Mouse (Mus musculus) forebrain, embryonic 16.5 days (tissue): ENCODE results near the gene Gm3460. TPM values are rescaled to one million over a fixed set of nuclear protein-coding genes. Genes with fewer than 3 reads are reported as not detected.
"Not testable (repeated sequence)": the region's sequence is repeated elsewhere in the genome, so short reads cannot be mapped to it uniquely, and the experiment has no call there.

ENCODE experiments used
- ATAC-seq: fragments of 200-750 bp; cut with Nextera tagmentation; 2 replicates; pipeline ENCODE4 v1.8.0; 2017; ENCODE audit warnings: mild to moderate bottlenecking, moderate library complexity
- H3K27ac ChIP-seq: fragments of 300-500 bp; sonication (generic); 2 replicates; pipeline ENCODE4 v1.5.1; 2014; ENCODE audit warnings: low read length, control low read depth
- H3K27me3 ChIP-seq: fragments of 300-500 bp; sonication (generic); replicated peaks from 2 replicates; pipeline ENCODE4 v1.6.1; 2014; ENCODE audit warnings: low read length; ENCODE audit not compliant: control insufficient read depth, insufficient read depth
- H3K36me3 ChIP-seq: fragments of 300-500 bp; sonication (generic); 2 replicates; pipeline ENCODE4 v1.6.1; 2014; ENCODE audit not compliant: control insufficient read depth, insufficient read depth
- H3K4me1 ChIP-seq: fragments of 300-500 bp; sonication (generic); replicated peaks from 2 replicates; pipeline ENCODE4 v1.6.1; 2014; ENCODE audit warnings: low read length; ENCODE audit not compliant: control insufficient read depth, insufficient read depth
- H3K4me2 ChIP-seq: fragments of 300-500 bp; sonication (generic); 2 replicates; pipeline ENCODE4 v1.6.1; 2014; ENCODE audit warnings: mild to moderate bottlenecking, low read length, control low read depth
- H3K4me3 ChIP-seq: fragments of 300-500 bp; sonication (generic); replicated peaks from 2 replicates; pipeline ENCODE4 v1.5.1; 2014; ENCODE audit warnings: mild to moderate bottlenecking, low read length, control low read depth
- H3K9ac ChIP-seq: fragments of 300-500 bp; sonication (generic); replicated peaks from 2 replicates; pipeline ENCODE4 v1.6.1; 2014; ENCODE audit warnings: low read depth, low read length, control low read depth
- H3K9me3 ChIP-seq: fragments of 300-500 bp; sonication (generic); 2 replicates; pipeline ENCODE4 v1.6.1; 2016; ENCODE audit warnings: low read length; ENCODE audit not compliant: control insufficient read depth
- WGBS: fragments of 180-500 bp; shearing (Covaris S2); extraction: QIAGEN DNeasy Blood & Tissue Kit; methylation state at CpG from one replicate; pipeline ENCODE4 v1.1.7; 2014; 5-methylcytosine and 5-hydroxymethylcytosine counted together
- polyA plus RNA-seq: library from polyadenylated mRNA; unstranded; fragments of >200 nt; fragmentation: Nextera tagmentation; extraction: Ambion mirVana; gene quantifications from 2 replicates; pipeline ENCODE4 v1.2.1, GENCODE M21; 2015

Gene Gm3460
- 0.37 TPM in 1 of 2 replicates, not detected in the other for polyA plus RNA-seq

DNA sequence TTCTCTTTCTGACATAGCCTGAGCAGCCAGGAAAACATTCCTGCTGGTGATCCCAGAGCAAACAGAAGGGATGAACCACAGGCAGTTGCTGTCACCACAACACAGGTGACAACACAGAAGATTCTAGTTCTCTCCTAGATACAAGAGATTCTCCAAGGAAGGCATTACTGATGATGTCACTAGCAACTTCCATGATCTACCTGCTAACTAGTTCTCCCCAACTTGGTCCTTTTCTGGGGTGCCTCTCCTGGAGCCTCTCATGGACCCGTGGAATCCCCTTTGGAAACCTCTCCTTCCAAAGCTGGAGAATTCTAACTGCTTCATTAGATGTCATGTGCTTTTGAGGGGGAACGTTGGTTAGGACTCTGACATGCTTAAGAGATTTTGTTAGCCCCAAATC lies at the start of gene Gm3460:
Gene Gm3460 (minus strand): TSS at position 101 of the 400 bp plus-strand sequence.
- not testable (repeated sequence) for H3K27me3 ChIP-seq, H3K4me1 ChIP-seq, H3K4me3 ChIP-seq, H3K9me3 ChIP-seq, H3K9ac ChIP-seq, H3K27ac ChIP-seq, H3K4me2 ChIP-seq, ATAC-seq, H3K36me3 ChIP-seq
- 60% methylated on average over 1 of the region's 2 CpGs for WGBS

DNA sequence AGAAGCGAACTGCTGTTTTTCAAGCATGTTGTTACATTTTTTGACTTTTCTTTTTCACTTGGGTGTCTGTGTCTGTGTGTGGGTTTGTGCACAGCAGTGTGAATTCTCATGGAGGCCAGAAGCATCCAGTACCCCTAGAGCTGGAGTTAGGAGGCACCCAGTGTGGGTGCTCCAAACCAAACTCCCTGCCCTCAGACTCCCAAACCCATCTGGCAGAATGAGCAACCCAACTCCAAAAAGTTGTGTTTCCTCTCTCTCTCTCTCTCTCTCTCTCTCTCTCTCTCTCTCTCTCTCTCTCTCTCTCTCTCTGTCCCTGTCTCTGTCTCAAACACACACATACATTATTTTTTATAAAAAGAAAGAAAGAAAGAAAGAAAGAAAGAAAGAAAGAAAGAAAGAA lies 15.8 kb downstream of the Gm3460 start:
- H3K9me3 ChIP-seq, H3K27me3 ChIP-seq, H3K4me2 ChIP-seq, H3K36me3 ChIP-seq, H3K27ac ChIP-seq, H3K4me1 ChIP-seq, H3K4me3 ChIP-seq, H3K9ac ChIP-seq, ATAC-seq: not testable (repeated sequence)
- no CpG with 5 or more reads among the region's 1 CpGs for WGBS

DNA sequence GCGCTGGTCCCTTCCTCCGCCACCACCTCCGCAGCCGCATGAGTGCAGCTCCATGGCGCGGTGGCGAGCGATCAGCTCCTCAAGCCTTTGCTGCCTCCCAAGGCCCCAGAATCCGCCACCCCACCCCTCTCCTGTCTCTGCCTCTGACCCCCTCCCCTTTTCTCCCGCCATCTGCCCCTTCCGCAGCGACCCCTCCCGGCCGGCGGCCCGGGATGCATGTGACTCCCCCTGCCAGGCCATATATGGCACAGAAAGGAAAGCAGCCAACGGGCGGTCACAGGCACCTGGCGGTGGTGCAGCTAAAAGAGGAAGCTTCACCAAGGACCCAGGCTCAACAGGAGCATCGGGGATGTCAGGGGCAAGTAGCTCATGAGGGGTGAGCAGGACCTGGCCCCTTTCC lies 17.2 kb downstream of the Gm3460 start:
- WGBS: 3% methylated on average over 18 of the region's 20 CpGs
- not testable (repeated sequence) for ATAC-seq, H3K27ac ChIP-seq, H3K4me1 ChIP-seq, H3K9me3 ChIP-seq, H3K27me3 ChIP-seq, H3K36me3 ChIP-seq
- Histone ChIP-seq H3K9ac (peak overlapping the region; percentile 51), H3K4me2 (peak overlapping the region; percentile 74), H3K4me3 (peak overlapping the region; percentile 43)

DNA sequence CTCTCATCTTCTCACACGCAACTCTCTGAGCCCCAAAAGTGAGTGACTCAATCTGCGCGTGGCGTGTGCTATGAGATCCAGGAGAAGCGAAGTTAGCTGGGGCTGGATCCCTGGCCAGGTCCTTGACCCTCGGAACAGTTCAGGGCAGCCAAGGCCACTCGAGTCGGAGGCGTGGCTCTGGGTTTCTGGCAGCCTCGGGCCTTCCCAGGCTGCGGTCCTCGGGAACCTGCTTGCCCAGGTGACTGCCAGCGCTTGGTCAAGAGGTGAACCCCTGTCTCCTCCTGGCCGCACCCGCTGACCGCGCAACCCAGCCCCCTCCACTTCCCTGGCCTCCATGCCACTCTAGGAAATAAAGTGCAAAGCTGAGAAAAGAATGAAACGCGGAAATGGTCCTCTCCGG lies 17.7 kb downstream of the Gm3460 start:
- not testable (repeated sequence) for ATAC-seq, H3K27me3 ChIP-seq, H3K4me1 ChIP-seq, H3K9me3 ChIP-seq, H3K27ac ChIP-seq, H3K36me3 ChIP-seq
- Histone ChIP-seq H3K9ac (peak overlapping the region; percentile 51), H3K4me3 (peak overlapping the region; percentile 43), H3K4me2 (peak overlapping the region; percentile 74)
- 4% methylated on average over 17 of the region's 20 CpGs for WGBS

DNA sequence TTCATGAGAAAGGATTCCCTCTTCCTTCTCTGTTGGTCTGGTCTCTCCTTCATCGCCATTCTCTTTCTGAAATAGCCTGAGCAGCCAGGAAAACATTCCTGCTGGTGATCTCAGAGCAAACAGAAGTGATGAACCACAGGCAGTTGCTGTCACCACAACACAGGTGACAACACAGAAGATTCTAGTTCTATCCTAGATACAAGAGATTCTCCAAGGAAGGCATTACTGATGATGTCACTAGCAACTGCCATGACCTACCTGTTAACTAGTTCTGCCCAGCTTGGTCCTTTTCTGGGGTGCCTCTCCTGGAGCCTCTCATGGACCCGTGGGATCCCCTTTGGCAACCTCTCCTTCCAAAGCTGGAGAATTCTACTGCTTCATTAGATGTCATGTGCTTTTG lies 31.7 kb downstream of the Gm3460 start, which contains the start of gene Gm3629:
Gene Gm3629 (minus strand): TSS at position 101 of the 400 bp plus-strand sequence.
- H3K4me2 ChIP-seq, H3K4me1 ChIP-seq, H3K27me3 ChIP-seq, H3K36me3 ChIP-seq, ATAC-seq, H3K9me3 ChIP-seq, H3K9ac ChIP-seq, H3K4me3 ChIP-seq, H3K27ac ChIP-seq: not testable (repeated sequence)
- 44% methylated on average over 1 of the region's 2 CpGs for WGBS

Other genes starting within 250 kb of the Gm3460 start
- not detected in 2 replicates for gene Gm16440, start 232.1 kb downstream of the Gm3460 start, polyA plus RNA-seq
- 3.1 and 3.6 TPM in 2 replicates for gene Gm3591, start 209.9 kb downstream of the Gm3460 start, polyA plus RNA-seq
- gene Gm3594, start 177.8 kb downstream of the Gm3460 start, polyA plus RNA-seq: not detected in 2 replicates
- not detected in 2 replicates for gene Gm8356, start 85.1 kb downstream of the Gm3460 start, polyA plus RNA-seq
- gene Gm3629, start 31.8 kb downstream of the Gm3460 start, polyA plus RNA-seq: 1.0 TPM in 1 of 2 replicates, not detected in the other
- not detected in 2 replicates for gene Gm10251, start 61.8 kb upstream of the Gm3460 start, polyA plus RNA-seq
- gene Gm8050, start 97.8 kb upstream of the Gm3460 start, polyA plus RNA-seq: not detected in 2 replicates
- 11.5 and 16.2 TPM in 2 replicates for gene Gm3636, start 119.9 kb upstream of the Gm3460 start, polyA plus RNA-seq
- not detected in 2 replicates for gene Gm8362, start 152.0 kb upstream of the Gm3460 start, polyA plus RNA-seq
- not detected in 2 replicates for gene Gm3642, start 217.9 kb upstream of the Gm3460 start, polyA plus RNA-seq